Mouse (Mus musculus): ENCODE data around the gene Kcnip4. TPM values are rescaled to one million over a fixed set of nuclear protein-coding genes. Genes with fewer than 3 reads are reported as not detected.

Kcnip4 gene
- polyA plus RNA-seq, 2 experiments = 2.1 to 3.7 TPM

GRCm38 (mm10) chr5:48864268-48864967, 660.3 kb downstream of the Kcnip4 start:
- Histone ChIP-seq H3K9me3 (ENCODE audit: control insufficient read depth, low read length) (no peaks in the 10 kb centered on the region), H3K4me3 (replicated peaks; ENCODE audit: low read length) (no peak overlapping the region), H3K27me3 (ENCODE audit: control insufficient read depth, insufficient read depth, low read length) (no peaks in the 10 kb centered on the region), H3K9ac (ENCODE audit: low read depth, low read length, severe bottlenecking) (no peak overlapping the region), H3K36me3 (ENCODE audit: control insufficient read depth, insufficient read depth, low read length) (no peaks in the 10 kb centered on the region), H3K4me2 (replicated peaks; ENCODE audit: low read depth, low read length, severe bottlenecking) (no peak overlapping the region), H3K4me1 (ENCODE audit: control insufficient read depth, insufficient read depth, low read length) (no peaks in the 10 kb centered on the region), H3K27ac (replicated peaks; ENCODE audit: low read depth, low read length) (no peak overlapping the region)
- DNase-seq (ENCODE audit: low spot score) (no peak), ATAC-seq (ENCODE audit: low FRiP score, low read depth) (no peak)
- TF ChIP-seq POLR2A (IDR thresholded peaks at IDR 0.05; ENCODE audit: borderline replicate concordance, extremely low read depth, insufficient read depth, insufficient read length) = no peak
- 76% methylated on average over 3 of the region's 3 CpGs for WGBS

GRCm38 (mm10) chr5:48840971-48841370, 683.7 kb downstream of the Kcnip4 start:
- Histone ChIP-seq H3K27me3 (ENCODE audit: control insufficient read depth, insufficient read depth, low read length) (no peaks in the 10 kb centered on the region), H3K4me2 (replicated peaks; ENCODE audit: low read depth, low read length, severe bottlenecking) (no peak overlapping the region), H3K9me3 (ENCODE audit: control insufficient read depth, low read length) (no peaks in the 10 kb centered on the region), H3K36me3 (ENCODE audit: control insufficient read depth, insufficient read depth, low read length) (no peaks in the 10 kb centered on the region), H3K9ac (ENCODE audit: low read depth, low read length, severe bottlenecking) (no peak overlapping the region), H3K27ac (replicated peaks; ENCODE audit: low read depth, low read length) (no peak overlapping the region), H3K4me1 (ENCODE audit: control insufficient read depth, insufficient read depth, low read length) (no peaks in the 10 kb centered on the region), H3K4me3 (replicated peaks; ENCODE audit: low read length) (no peak overlapping the region)
- DNase-seq (ENCODE audit: low spot score) (no peak), ATAC-seq (ENCODE audit: low FRiP score, low read depth) (no peak)
- WGBS = 44% methylated on average over 2 of the region's 2 CpGs
- no peak for TF ChIP-seq POLR2A (IDR thresholded peaks at IDR 0.05; ENCODE audit: borderline replicate concordance, extremely low read depth, insufficient read depth, insufficient read length)

GRCm38 (mm10) chr5:48795526-48795925, 729.2 kb downstream of the Kcnip4 start:
- ATAC-seq (ENCODE audit: low FRiP score, low read depth) (no peak), DNase-seq (ENCODE audit: low spot score) (no peak)
- H3K9ac ChIP-seq (ENCODE audit: low read depth, low read length, severe bottlenecking) = no peak overlapping the region
- no peaks in the 10 kb centered on the region for H3K36me3 ChIP-seq (ENCODE audit: control insufficient read depth, insufficient read depth, low read length)
- TF ChIP-seq POLR2A (IDR thresholded peaks at IDR 0.05; ENCODE audit: borderline replicate concordance, extremely low read depth, insufficient read depth, insufficient read length) = no peak
- H3K9me3 ChIP-seq (ENCODE audit: control insufficient read depth, low read length) = no peaks in the 10 kb centered on the region
- H3K4me2 ChIP-seq (replicated peaks; ENCODE audit: low read depth, low read length, severe bottlenecking) = no peak overlapping the region
- H3K4me3 ChIP-seq (replicated peaks; ENCODE audit: low read length) = no peak overlapping the region
- H3K27me3 ChIP-seq (ENCODE audit: control insufficient read depth, insufficient read depth, low read length) = no peaks in the 10 kb centered on the region
- 80% methylated on average over 1 of the region's 1 CpGs for WGBS
- H3K4me1 ChIP-seq (ENCODE audit: control insufficient read depth, insufficient read depth, low read length) = no peaks in the 10 kb centered on the region
- no peak overlapping the region for H3K27ac ChIP-seq (replicated peaks; ENCODE audit: low read depth, low read length)

- H3K4me2 ChIP-seq (replicated peaks; ENCODE audit: low read depth, low read length, severe bottlenecking) = no peak overlapping the region
- H3K9me3 ChIP-seq (ENCODE audit: control insufficient read depth, low read length) = no peaks in the 10 kb centered on the region
- no peak overlapping the region for H3K9ac ChIP-seq (ENCODE audit: low read depth, low read length, severe bottlenecking)
- no peak for ATAC-seq (ENCODE audit: low FRiP score, low read depth)
- H3K4me3 ChIP-seq (replicated peaks; ENCODE audit: low read length) = no peak overlapping the region
- H3K27me3 ChIP-seq (ENCODE audit: control insufficient read depth, insufficient read depth, low read length) = no peaks in the 10 kb centered on the region
- no peaks in the 10 kb centered on the region for H3K36me3 ChIP-seq (ENCODE audit: control insufficient read depth, insufficient read depth, low read length)
- no peaks in the 10 kb centered on the region for H3K4me1 ChIP-seq (ENCODE audit: control insufficient read depth, insufficient read depth, low read length)
- H3K27ac ChIP-seq (replicated peaks; ENCODE audit: low read depth, low read length) = no peak overlapping the region
- WGBS = 36% methylated on average over 1 of the region's 1 CpGs
- TF ChIP-seq POLR2A (IDR thresholded peaks at IDR 0.05; ENCODE audit: borderline replicate concordance, extremely low read depth, insufficient read depth, insufficient read length) = no peak
- DNase-seq (ENCODE audit: low spot score) = no peak
Observed at GRCm38 (mm10) chr5:48779376-48779775, 745.3 kb downstream of the Kcnip4 start.

GRCm38 (mm10) chr5:48748613-48749012, 776.1 kb downstream of the Kcnip4 start:
- Histone ChIP-seq H3K36me3 (ENCODE audit: control insufficient read depth, insufficient read depth, low read length) (no peaks in the 10 kb centered on the region), H3K9ac (ENCODE audit: low read depth, low read length, severe bottlenecking) (no peak overlapping the region), H3K4me3 (replicated peaks; ENCODE audit: low read length) (no peak overlapping the region), H3K4me2 (replicated peaks; ENCODE audit: low read depth, low read length, severe bottlenecking) (no peak overlapping the region), H3K27ac (replicated peaks; ENCODE audit: low read depth, low read length) (no peak overlapping the region), H3K4me1 (ENCODE audit: control insufficient read depth, insufficient read depth, low read length) (no peaks in the 10 kb centered on the region), H3K9me3 (ENCODE audit: control insufficient read depth, low read length) (no peaks in the 10 kb centered on the region), H3K27me3 (ENCODE audit: control insufficient read depth, insufficient read depth, low read length) (no peaks in the 10 kb centered on the region)
- ATAC-seq (ENCODE audit: low FRiP score, low read depth) (no peak), DNase-seq (ENCODE audit: low spot score) (no peak)
- no peak for TF ChIP-seq POLR2A (IDR thresholded peaks at IDR 0.05; ENCODE audit: borderline replicate concordance, extremely low read depth, insufficient read depth, insufficient read length)
